Mouse (Mus musculus) thymus, adult 2 months (tissue): ENCODE measurements around the gene Lamb3.

Source experiments
- CTCF ChIP-seq: fragments of 200-500 bp; IDR thresholded peaks from 2 replicates; pipeline ENCODE4 v1.5.1; 2012; ENCODE audit warnings: mild to moderate bottlenecking, control low read depth, low read length, moderate library complexity, borderline replicate concordance; ENCODE audit not compliant: control insufficient read depth, poor library complexity, insufficient read depth; ENCODE audit errors: extremely low read depth
- POLR2A ChIP-seq: fragments of 200-500 bp; IDR thresholded peaks from 2 replicates; pipeline ENCODE4 v1.6.1; 2012; ENCODE audit warnings: mild to moderate bottlenecking, low read length, control low read depth, moderate library complexity; ENCODE audit not compliant: control insufficient read depth, poor library complexity, insufficient read depth; ENCODE audit errors: extremely low read depth

DNA sequence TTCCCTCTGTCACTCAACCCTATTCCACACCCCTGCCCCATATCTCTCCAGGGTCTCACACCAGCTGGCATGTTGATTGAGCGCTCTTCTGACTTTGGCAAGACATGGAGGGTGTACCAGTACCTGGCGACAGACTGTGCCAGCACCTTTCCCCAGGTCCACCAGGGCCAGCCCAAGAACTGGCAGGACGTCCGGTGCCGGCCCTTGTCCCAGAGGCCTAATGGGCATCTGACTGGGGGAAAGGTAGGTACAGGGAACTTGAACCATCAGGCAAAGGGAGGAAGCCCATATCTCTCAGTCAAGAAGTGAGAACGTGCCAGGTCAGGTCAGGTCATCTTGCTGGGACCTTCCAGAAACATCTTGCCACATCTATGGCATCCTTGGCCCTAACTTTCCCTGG is 116.2 kb downstream of the Lamb3 start:
- TF ChIP-seq CTCF (no peak), POLR2A (no peak)
